Mouse (Mus musculus) heart, postnatal 36 days (tissue): ENCODE measurements at regions not wholly inside any gene's neighbourhood (a gene's known extent, or its start where the extent isn't known, plus 50 kb on each side); places are given as distances from the start of the nearest gene placed in this dataset.

Experiments
- DNase-seq, 2 experiments: peaks; one replicate each; pipeline ENCODE4 v3.0.0; 2021 to 2022
- intact Hi-C: fragments of 180-260 bp; cut with DNase I; formaldehyde crosslinking; loops from one replicate; pipeline ENCODE4 v1.15.1; 2025

DNA sequence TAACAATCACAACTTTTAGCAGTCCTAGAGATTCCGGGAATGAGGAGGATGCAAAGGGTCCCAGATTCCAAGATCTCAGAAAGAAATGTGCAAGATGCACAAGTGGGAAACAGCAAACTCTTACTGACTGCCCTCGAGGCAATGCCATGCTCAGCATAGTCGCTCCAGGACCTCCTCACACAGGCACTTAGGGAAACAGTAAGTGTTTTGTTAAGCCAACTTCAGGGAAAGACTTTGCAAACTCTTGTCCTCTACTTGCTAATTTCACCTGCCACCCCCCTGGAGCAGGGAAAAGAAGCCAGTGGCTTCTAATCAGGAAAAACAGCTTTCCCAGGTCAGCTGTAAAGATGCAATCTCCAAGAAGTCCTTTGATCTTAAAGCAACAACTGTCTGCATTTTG lies 361.4 kb upstream of the Tenm4 start:
- intact Hi-C loops = no loop called here
- DNase-seq = no peak

GRCm38 (mm10) chr7:95810096-95810495 lies 360.9 kb upstream of the Tenm4 start:
- DNase-seq = no peak
- intact Hi-C loops = no loop called here

GRCm38 (mm10) chr7:95814865-95815264 lies 356.2 kb upstream of the Tenm4 start:
- no peak for DNase-seq
- intact Hi-C loops = no loop called here

GRCm38 (mm10) chr7:95823539-95823938 lies 347.5 kb upstream of the Tenm4 start:
- intact Hi-C loops = no loop called here
- no peak for DNase-seq

- DNase-seq = no peak
- intact Hi-C loops = no loop called here
Observed at GRCm38 (mm10) chr7:95829889-95830288, 341.2 kb upstream of the Tenm4 start.

DNA sequence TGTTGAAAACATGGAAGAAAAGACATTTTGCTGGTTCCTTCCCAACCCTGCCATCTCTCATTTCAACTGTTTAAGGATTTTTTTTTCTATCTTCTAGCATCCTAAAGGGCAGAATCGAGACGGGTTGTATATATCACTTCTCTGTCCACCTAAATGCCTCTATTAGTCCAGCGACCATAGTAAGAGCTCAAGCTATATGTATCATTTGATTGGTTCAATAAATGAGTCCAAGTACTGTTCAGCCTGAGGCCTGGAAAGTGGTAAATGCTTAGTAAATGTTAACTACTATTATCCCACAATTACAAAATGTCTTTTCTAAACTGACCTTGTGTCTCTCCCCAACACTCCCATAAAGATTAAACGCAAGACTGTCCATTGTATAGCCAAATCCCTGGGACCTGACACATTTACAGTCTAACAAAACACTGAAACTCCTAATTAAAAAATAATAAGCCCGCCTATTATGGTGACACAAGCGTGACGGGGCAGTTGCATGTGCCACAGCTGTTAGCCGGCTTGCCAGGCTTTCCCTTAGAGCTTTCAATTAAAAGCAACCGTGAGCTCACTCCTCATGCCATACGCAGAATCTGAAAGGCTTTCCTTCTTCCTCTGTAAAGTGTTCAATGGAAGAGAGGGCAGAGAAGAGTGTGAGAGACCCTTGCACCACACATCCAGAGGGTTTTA lies 336.7 kb upstream of the Tenm4 start:
- DNase-seq = no peak
- intact Hi-C loops = no loop called here

DNA sequence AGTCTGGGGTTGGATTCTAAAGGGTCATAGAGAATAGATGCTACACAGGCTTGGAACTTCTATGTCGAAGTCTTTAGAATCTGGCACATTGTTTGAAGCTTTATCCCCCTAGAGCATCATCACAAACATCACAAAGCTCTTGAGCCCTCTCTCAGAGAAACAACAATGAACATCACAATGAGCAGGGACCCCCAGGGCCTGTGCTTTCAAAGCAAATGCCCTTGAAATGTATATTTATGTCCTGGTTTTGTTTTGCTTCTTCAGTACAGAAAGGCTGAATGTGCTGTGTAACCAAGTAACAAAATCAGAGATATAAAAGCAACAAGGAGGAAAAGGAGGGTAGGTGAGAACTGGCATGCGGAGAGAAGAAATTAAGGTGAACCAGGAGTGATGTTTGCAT lies 330.6 kb upstream of the Tenm4 start:
- no peak for DNase-seq
- intact Hi-C loops = no loop called here

DNA sequence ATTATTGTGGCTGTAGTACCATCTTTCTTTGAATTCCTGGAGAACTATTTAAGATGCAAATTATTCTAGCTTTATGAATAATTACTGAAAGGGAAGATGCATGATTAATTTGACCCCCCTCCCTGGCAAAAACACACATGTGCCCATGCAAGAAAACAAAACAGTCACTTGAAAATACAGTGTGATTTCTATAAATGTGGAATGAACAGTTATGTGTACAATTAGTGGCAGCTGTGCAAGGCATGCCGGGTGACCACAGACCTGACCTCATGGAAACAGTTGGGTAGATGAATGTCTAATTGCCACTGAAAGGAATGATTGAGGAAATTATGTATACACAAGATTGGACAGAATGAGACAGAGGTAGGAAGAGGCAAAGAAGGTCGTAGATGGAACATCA lies 321.2 kb upstream of the Tenm4 start:
- intact Hi-C loops = no loop called here
- DNase-seq = no peak

- no peak for DNase-seq
- intact Hi-C loops = no loop called here
Observed at GRCm38 (mm10) chr7:95852630-95853029, 318.4 kb upstream of the Tenm4 start.

- intact Hi-C loops = no loop called here
- DNase-seq = no peak
Observed at GRCm38 (mm10) chr7:95853225-95853812, 317.7 kb upstream of the Tenm4 start.

GRCm38 (mm10) chr7:95858247-95858646 lies 312.8 kb upstream of the Tenm4 start:
- DNase-seq = no peak
- intact Hi-C loops = no loop called here

DNA sequence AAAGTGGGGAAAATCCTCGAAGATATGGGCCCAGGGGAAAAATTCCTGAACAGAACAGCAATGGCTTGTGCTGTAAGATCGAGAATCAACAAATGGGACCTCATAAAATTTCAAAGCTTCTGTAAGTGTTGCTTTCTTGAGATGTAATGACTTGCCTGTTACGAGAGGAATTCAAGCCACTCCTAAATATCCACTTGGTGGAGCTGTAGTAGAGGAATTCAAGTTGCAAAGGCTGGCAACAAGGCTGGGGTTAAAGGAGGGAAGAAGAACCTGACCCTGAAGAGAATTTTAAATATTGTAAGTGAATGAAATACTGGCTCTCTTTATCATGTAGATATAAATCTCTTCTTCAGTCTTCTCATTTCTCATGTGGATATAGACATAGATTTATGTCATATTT lies 306.8 kb upstream of the Tenm4 start:
- intact Hi-C loops = loop anchor here (10.0 kb wide), 3 partner anchors 291 to 1051 kb away; no protein-coding TSS in a partner anchor
- DNase-seq = no peak

DNA sequence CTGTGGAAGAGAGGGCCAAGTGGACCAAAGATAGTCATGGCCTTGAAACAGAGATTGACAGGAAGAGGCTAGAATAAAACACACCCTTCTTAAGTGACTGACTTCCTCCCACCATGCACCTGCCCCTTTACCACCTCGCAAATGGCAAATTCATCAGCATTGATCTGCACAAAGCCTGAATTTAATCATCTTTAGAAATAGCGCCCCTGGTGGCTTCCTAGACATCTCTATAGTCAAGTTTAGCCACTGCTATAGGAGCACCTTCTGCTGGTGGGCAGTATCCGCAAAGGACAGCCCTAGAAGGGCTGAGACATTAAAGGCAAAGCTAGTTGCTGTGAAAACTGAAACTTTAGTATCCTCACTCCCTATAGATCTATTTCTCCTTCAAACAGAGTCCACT lies 305.8 kb upstream of the Tenm4 start:
- intact Hi-C loops = loop anchor here (10.0 kb wide), 3 partner anchors 290 to 1050 kb away; no protein-coding TSS in a partner anchor
- DNase-seq = no peak

DNA sequence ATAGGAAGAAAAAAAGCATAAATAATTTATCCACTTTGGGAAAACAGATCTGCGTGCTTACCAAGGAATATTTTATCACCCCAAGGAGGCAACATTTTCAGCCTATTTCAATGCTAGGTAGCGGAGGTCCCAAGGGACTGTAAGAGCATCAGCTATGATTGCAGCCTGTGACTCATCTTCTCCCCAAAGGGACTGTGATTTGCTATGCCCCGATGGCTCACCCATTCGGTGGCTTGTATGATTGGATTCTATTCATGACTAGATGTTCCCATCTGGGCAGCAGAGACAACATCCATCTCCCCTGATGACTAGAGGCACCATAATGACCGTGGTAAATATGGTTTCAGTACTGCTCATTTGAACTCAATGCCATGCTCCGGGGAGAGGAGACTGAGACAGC lies 302.3 kb upstream of the Tenm4 start:
- intact Hi-C loops = loop anchor here (10.0 kb wide), 3 partner anchors 286 to 1046 kb away; no protein-coding TSS in a partner anchor

DNA sequence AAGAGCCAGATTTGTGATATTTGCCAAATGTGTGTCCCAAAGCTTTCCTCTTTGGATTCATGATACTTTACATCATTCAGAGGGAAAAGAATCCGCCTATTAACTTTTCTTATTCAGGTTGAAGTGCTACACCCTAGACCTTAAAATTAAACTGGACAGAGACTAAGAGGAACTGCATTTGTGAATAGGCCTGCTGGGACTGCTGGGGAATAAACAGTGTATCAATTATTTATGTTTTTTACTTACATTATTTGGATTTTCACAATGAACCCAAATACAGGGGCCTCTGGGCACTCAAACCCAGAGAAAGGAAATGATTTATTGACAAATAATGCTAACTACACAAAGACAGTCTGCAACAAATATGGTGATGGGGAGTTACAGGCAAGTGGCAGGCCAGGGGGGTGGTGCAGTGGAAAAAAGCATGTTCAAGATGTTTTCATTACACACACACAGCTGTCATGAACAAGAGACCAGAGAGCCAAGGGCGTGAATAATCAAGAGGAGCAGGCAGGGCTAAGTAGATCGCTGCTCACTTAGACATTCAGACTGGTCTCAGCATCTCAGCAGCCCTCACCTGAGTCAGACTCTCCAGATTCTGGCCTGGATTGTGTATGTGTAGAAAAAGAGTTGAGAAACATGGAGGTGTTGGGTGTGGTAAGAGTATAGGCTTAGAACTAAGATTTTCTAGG lies 290.3 kb upstream of the Tenm4 start:
- DNase-seq = no peak
- intact Hi-C loops = no loop called here

More for the DNA sequence above, 302.3 kb upstream of the Tenm4 start:
- DNase-seq = no peak

DNA sequence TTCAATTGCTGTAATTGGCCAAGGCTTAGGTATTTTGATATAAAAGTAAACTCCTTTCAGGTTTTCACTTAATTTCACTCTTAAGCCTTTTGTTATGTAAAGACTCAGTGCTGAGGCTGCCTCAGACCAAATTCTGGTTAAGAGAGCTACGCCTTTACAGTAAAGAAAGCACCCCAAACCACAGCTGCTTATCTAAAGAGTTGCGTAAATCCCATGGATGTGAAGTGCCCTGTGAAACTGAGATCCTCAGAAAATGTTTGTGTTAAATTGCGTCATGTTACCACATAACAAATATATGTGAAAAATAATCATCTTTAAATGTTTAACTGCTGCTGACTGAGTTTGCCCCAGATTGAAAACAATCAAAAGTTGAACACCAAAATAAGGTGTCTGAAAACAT lies 269.5 kb upstream of the Tenm4 start:
- intact Hi-C loops = no loop called here

GRCm38 (mm10) chr7:95914406-95915080 lies 256.5 kb upstream of the Tenm4 start:
- no peak for DNase-seq
- intact Hi-C loops = no loop called here

More for the DNA sequence above, 269.5 kb upstream of the Tenm4 start:
- no peak for DNase-seq

DNA sequence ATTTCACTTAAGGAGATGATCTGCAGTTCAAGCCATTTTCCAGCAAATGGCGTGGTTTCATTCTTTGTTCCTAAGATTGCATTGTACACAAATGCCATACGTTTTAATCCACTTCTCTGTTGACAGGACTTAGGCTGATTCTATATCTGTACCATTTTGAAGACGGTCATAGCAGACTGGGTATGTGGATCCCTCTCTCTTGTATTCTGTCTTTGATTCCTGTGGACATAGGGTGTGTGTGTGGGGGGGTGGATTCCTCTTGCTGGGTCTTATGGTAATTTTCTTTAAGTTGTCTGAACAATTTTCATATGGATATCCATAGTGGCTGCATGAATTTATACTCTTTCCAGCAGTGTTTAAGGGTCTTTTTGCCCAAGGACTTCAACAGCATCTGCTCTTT lies 251.1 kb upstream of the Tenm4 start:
- DNase-seq = no peak
- intact Hi-C loops = no loop called here

GRCm38 (mm10) chr7:95924805-95925204 lies 246.2 kb upstream of the Tenm4 start:
- DNase-seq = no peak
- intact Hi-C loops = no loop called here

DNA sequence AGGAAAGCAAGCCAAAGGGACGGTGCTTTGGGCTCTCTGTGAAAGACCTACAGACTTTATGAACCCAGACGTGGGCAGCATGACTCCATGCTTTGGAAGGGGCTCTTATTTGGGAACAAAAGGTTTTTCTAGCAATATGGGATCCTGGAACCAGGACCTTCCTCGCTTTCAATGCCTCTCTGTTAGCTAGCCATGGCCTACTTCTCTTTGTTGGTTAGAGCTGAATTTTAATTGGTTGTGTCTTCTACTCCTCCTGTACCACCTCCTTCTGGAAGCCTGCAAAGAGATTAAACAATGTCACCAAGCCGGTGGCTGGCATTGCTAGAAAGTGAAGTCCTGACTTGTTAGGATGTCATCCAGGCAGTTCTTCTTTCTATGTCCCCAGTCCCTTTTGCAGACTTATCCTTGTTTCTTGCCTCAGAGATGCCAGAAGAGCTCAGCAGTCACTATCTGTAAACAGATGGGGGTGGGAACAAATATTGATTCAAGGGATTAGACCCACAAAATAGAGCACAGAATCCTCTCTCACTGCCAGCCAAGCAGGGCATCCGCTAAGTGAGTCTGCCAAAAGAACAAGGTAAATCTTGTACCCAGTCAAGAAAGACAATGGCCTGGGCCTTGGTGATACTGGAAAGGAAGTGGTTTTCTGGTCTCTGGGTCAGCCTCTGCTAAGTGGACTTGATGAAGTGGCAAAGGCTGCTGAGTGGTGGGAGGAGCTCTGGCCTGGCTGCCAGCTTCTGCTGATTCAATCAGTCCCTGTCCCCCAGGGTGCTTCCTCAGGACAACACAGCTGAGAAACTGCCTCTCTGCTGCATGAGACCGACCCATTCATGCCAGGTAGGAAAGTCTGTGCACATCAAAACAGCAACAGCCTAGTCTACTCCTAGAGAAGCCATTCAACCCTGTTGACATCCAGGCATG lies 244.7 kb upstream of the Tenm4 start:
- DNase-seq = no peak
- intact Hi-C loops = no loop called here
